Mouse (Mus musculus) gonadal fat pad, adult 2 months (tissue): Measurements from ENCODE around the gene Ntng2. TPM values are rescaled to one million over a fixed set of nuclear protein-coding genes. Genes with fewer than 3 reads are reported as not detected.
A peak's percentile ranks its signal among the peaks of the same experiment; 100 is the strongest.

Experiments used
- DNase-seq: peaks from one replicate; pipeline ENCODE4 v3.0.0-alpha.2; 2012; ENCODE audit warnings: low read depth
- polyA plus RNA-seq: library from polyadenylated mRNA; depleted of rRNA; stranded (reverse); fragments of >200 nt; gene quantifications from 2 replicates; pipeline ENCODE4 v1.2.3, GENCODE M21; 2012; rRNA removed

The Ntng2 gene
- polyA plus RNA-seq, 1 experiment: 18.3 TPM

GRCm38 (mm10) chr2:29191216-29192215 lies 61.3 kb downstream of the Ntng2 start:
- no peak for DNase-seq

- DNase-seq: no peak
These were observed 62.4 kb downstream of the Ntng2 start for GRCm38 (mm10) chr2:29190392-29190791.

GRCm38 (mm10) chr2:29186209-29186608 lies 66.6 kb downstream of the Ntng2 start:
- DNase-seq: no peak

GRCm38 (mm10) chr2:29183266-29183924 lies 69.4 kb downstream of the Ntng2 start:
- DNase-seq: no peak

GRCm38 (mm10) chr2:29181111-29181510 lies 71.7 kb downstream of the Ntng2 start:
- no peak for DNase-seq

GRCm38 (mm10) chr2:29179810-29180209 lies 73.0 kb downstream of the Ntng2 start:
- DNase-seq: no peak

GRCm38 (mm10) chr2:29174887-29175286 lies 77.9 kb downstream of the Ntng2 start:
- DNase-seq: peak; percentile 27

- no peak for DNase-seq
These were observed 84.7 kb downstream of the Ntng2 start for GRCm38 (mm10) chr2:29168067-29168466.

- no peak for DNase-seq
These were observed 100.9 kb downstream of the Ntng2 start for GRCm38 (mm10) chr2:29151941-29152340.

Other genes starting within 250 kb of the Ntng2 start
- gene Cfap77, start 197.9 kb downstream of the Ntng2 start, polyA plus RNA-seq: 0.80 and 1.7 TPM in 2 replicates
- gene Ttf1, start 192.7 kb downstream of the Ntng2 start, polyA plus RNA-seq: 6.9 and 8.3 TPM in 2 replicates
- 8.7 and 12.8 TPM in 2 replicates for gene Setx, start 128.8 kb downstream of the Ntng2 start, polyA plus RNA-seq
- 26.6 and 36.9 TPM in 2 replicates for gene Med27, start 93.8 kb upstream of the Ntng2 start, polyA plus RNA-seq